Mouse (Mus musculus) retina, adult 2 months (tissue): ENCODE measurements around the gene 1810010D01Rik.

Experiments used
- DNase-seq: peaks from one replicate; pipeline ENCODE4 v3.0.0-alpha.2; 2012; ENCODE audit warnings: low read depth, low spot score

1810010D01Rik gene

GRCm38 (mm10) chr7:145176750-145177589, 30.9 kb downstream of the 1810010D01Rik start:
- DNase-seq: no peak

GRCm38 (mm10) chr7:145173563-145173962, 34.4 kb downstream of the 1810010D01Rik start:
- no peak for DNase-seq

DNA sequence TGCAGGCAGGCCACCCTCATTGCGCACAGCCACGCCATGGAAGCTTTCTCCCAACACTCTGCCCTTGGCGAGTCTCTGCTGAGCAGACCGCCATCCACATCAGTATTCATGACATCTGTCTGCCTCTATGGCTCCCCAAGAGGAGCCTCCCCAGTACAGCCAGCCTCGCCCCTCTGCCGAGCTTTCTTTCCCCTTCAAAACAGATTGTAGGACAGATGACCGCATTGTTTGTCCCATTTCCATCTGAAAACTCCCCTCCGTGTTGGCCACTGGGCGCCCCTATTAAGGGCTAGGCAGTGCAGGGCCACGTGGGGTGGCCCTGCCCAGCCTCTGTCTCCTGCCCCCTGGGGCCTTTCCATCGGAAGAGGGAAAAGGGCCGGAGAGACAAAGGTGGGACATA, 34.8 kb downstream of the 1810010D01Rik start:
- DNase-seq: no peak

GRCm38 (mm10) chr7:145169703-145170102, 38.2 kb downstream of the 1810010D01Rik start:
- DNase-seq: no peak

- no peak for DNase-seq
These were observed 48.4 kb downstream of the 1810010D01Rik start for GRCm38 (mm10) chr7:145159283-145160240.
